Mouse (Mus musculus): ENCODE measurements around the gene 1700012B09Rik. TPM values are rescaled to one million over a fixed set of nuclear protein-coding genes. Genes with fewer than 3 reads are reported as not detected.

Gene 1700012B09Rik
- polyA plus RNA-seq, 1 experiment from 2014 or later, result not detected

- in situ Hi-C loops (cut with MboI; ENCODE audit: low pct_unique_long_range_greater_than_20kb), result loop anchor here (5.0 kb wide), 2 partner anchors 62 to 252 kb away; no protein-coding TSS in a partner anchor
- ChIA-PET CTCF (interaction anchor here (1.0 to 2.1 kb wide), 10 partner anchors 8 to 251 kb away, joined by 3 to 12 read pairs (median 4); no protein-coding TSS in a partner anchor), POLR2A (no interaction called here)
- DNase-seq (ENCODE audit: low read depth, low spot score), result no peak
- ATAC-seq, result no peak
- H3K27me3 ChIP-seq, result peaks cover 20% of the 10 kb centered on the region
- peak; percentile 75 for TF ChIP-seq CTCF (IDR thresholded peaks at IDR 0.05)
Measured at GRCm38 (mm10) chr9:14764765-14765164, 6.1 kb downstream of the 1700012B09Rik start.

- H3K27me3 ChIP-seq, result no peaks in the 10 kb centered on the region
- no peak for TF ChIP-seq CTCF (IDR thresholded peaks at IDR 0.05)
- ATAC-seq (peak; percentile 78), DNase-seq (ENCODE audit: low read depth, low spot score) (peak; percentile 25)
- ChIA-PET CTCF (interaction anchor here (1.5 kb wide), 1 partner anchor 22 kb away, joined by 3 read pairs; no protein-coding TSS in a partner anchor), POLR2A (no interaction called here)
- in situ Hi-C loops (cut with MboI; ENCODE audit: low pct_unique_long_range_greater_than_20kb), result no loop called here
Measured at GRCm38 (mm10) chr9:14759261-14759660, 11.6 kb downstream of the 1700012B09Rik start.

- POLR2A ChIA-PET, result no interaction called here
- ATAC-seq, result no peak
Measured at GRCm38 (mm10) chr9:14758590-14758989, 12.2 kb downstream of the 1700012B09Rik start.

GRCm38 (mm10) chr9:14754469-14754868 is 16.4 kb downstream of the 1700012B09Rik start:
- TF ChIP-seq CTCF (IDR thresholded peaks at IDR 0.05), result no peak
- ChIA-PET CTCF (interaction anchor here (1.2 kb wide), 1 partner anchor 11 kb away, joined by 3 read pairs; no protein-coding TSS in a partner anchor), POLR2A (no interaction called here)
- no peak for DNase-seq (ENCODE audit: low read depth, low spot score)
- ATAC-seq, result no peak
- no peaks in the 10 kb centered on the region for H3K27me3 ChIP-seq
- in situ Hi-C loops (cut with MboI; ENCODE audit: low pct_unique_long_range_greater_than_20kb), result no loop called here

More at GRCm38 (mm10) chr9:14758590-14758989, 12.2 kb downstream of the 1700012B09Rik start:
- in situ Hi-C loops (cut with MboI; ENCODE audit: low pct_unique_long_range_greater_than_20kb), result no loop called here
- TF ChIP-seq CTCF (IDR thresholded peaks at IDR 0.05), result no peak
- no peak for DNase-seq (ENCODE audit: low read depth, low spot score)
- CTCF ChIA-PET, result interaction anchor here (1.5 kb wide), 1 partner anchor 22 kb away, joined by 3 read pairs; no protein-coding TSS in a partner anchor
- H3K27me3 ChIP-seq, result no peaks in the 10 kb centered on the region

GRCm38 (mm10) chr9:14753947-14754346 is 16.9 kb downstream of the 1700012B09Rik start:
- TF ChIP-seq CTCF (IDR thresholded peaks at IDR 0.05), result no peak
- ChIA-PET POLR2A (no interaction called here), CTCF (no interaction called here)
- ATAC-seq, result no peak
- in situ Hi-C loops (cut with MboI; ENCODE audit: low pct_unique_long_range_greater_than_20kb), result no loop called here
- no peak for DNase-seq (ENCODE audit: low read depth, low spot score)
- H3K27me3 ChIP-seq, result no peaks in the 10 kb centered on the region

GRCm38 (mm10) chr9:14752001-14752522 is 18.8 kb downstream of the 1700012B09Rik start, which contains the start of gene Fut4:
Gene Fut4 (minus strand): TSS chr9:14752393.
- ATAC-seq, result no peak
- H3K27me3 ChIP-seq, result no peaks in the 10 kb centered on the region
- POLR2A ChIA-PET, result no interaction called here
- TF ChIP-seq CTCF (IDR thresholded peaks at IDR 0.05), result no peak
- no peak for DNase-seq (ENCODE audit: low read depth, low spot score)
- in situ Hi-C loops (cut with MboI; ENCODE audit: low pct_unique_long_range_greater_than_20kb), result no loop called here
- CTCF ChIA-PET, result no interaction called here

GRCm38 (mm10) chr9:14751503-14752000 is 19.3 kb downstream of the 1700012B09Rik start:
- in situ Hi-C loops (cut with MboI; ENCODE audit: low pct_unique_long_range_greater_than_20kb), result no loop called here
- H3K27me3 ChIP-seq, result no peaks in the 10 kb centered on the region
- CTCF ChIA-PET, result no interaction called here
- ATAC-seq (no peak), DNase-seq (ENCODE audit: low read depth, low spot score) (no peak)
- POLR2A ChIA-PET, result no interaction called here
- no peak for TF ChIP-seq CTCF (IDR thresholded peaks at IDR 0.05)

- CTCF ChIA-PET, result no interaction called here
- ATAC-seq (no peak), DNase-seq (ENCODE audit: low read depth, low spot score) (no peak)
- POLR2A ChIA-PET, result interaction anchor here (0.6 kb wide), 1 partner anchor 26 kb away, joined by 3 read pairs; no protein-coding TSS in a partner anchor
- in situ Hi-C loops (cut with MboI; ENCODE audit: low pct_unique_long_range_greater_than_20kb), result no loop called here
- TF ChIP-seq CTCF (IDR thresholded peaks at IDR 0.05), result no peak
- H3K27me3 ChIP-seq, result no peaks in the 10 kb centered on the region
Measured at GRCm38 (mm10) chr9:14750901-14751502, 19.8 kb downstream of the 1700012B09Rik start.

- DNase-seq (ENCODE audit: low read depth, low spot score) (no peak), ATAC-seq (no peak)
- no peak for TF ChIP-seq CTCF (IDR thresholded peaks at IDR 0.05)
- POLR2A ChIA-PET, result no interaction called here
- CTCF ChIA-PET, result no interaction called here
- peaks cover 5% of the 10 kb centered on the region for H3K27me3 ChIP-seq
- in situ Hi-C loops (cut with MboI; ENCODE audit: low pct_unique_long_range_greater_than_20kb), result no loop called here
Measured at GRCm38 (mm10) chr9:14740151-14740924, 30.5 kb downstream of the 1700012B09Rik start, which contains the start of gene Piwil4. Gene Piwil4 (minus strand): TSS chr9:14740733.

GRCm38 (mm10) chr9:14739498-14740150 is 31.2 kb downstream of the 1700012B09Rik start:
- peaks cover 5% of the 10 kb centered on the region for H3K27me3 ChIP-seq
- no peak for TF ChIP-seq CTCF (IDR thresholded peaks at IDR 0.05)
- no peak for DNase-seq (ENCODE audit: low read depth, low spot score)
- in situ Hi-C loops (cut with MboI; ENCODE audit: low pct_unique_long_range_greater_than_20kb), result no loop called here
- ChIA-PET POLR2A (no interaction called here), CTCF (interaction anchor here (0.8 kb wide), 1 partner anchor 275 kb away, joined by 5 read pairs; no protein-coding TSS in a partner anchor)
- ATAC-seq, result no peak

Measured in Patski (cell line).